Mouse (Mus musculus) heart, adult 2 months (tissue): ENCODE measurements around the gene Rnf5. TPM values are rescaled to one million over a fixed set of nuclear protein-coding genes. Genes with fewer than 3 reads are reported as not detected.

Experiments
- DNase-seq, 2 experiments: peaks; one replicate each; pipeline ENCODE4 v3.0.0; 2021
- H3K27ac ChIP-seq: fragments of 200-600 bp; 2 replicates; pipeline ENCODE4 v1.8.1; 2022
- H3K27me3 ChIP-seq: fragments of 200-500 bp; 2 replicates; pipeline ENCODE4 v1.6.1; 2012; ENCODE audit warnings: mild to moderate bottlenecking, low read length, inconsistent platforms, mixed read lengths; ENCODE audit not compliant: control insufficient read depth, insufficient read depth
- H3K36me3 ChIP-seq: fragments of 200-500 bp; 2 replicates; pipeline ENCODE4 v1.6.1; 2012; ENCODE audit warnings: low read length, inconsistent platforms; ENCODE audit not compliant: control insufficient read depth, insufficient read depth
- H3K4me1 ChIP-seq: fragments of 200-500 bp; 2 replicates; pipeline ENCODE4 v1.6.1; 2011; ENCODE audit warnings: low read length; ENCODE audit not compliant: control insufficient read depth, insufficient read depth
- H3K4me3 ChIP-seq: fragments of 200-600 bp; 2 replicates; pipeline ENCODE4 v1.8.1; 2022
- H3K79me2 ChIP-seq: fragments of 200-500 bp; replicated peaks from 2 replicates; pipeline ENCODE4 v1.6.1; 2012; ENCODE audit warnings: mild to moderate bottlenecking, inconsistent platforms, low read length, moderate library complexity, mixed read lengths; ENCODE audit not compliant: control insufficient read depth, insufficient read depth
- H3K9ac ChIP-seq: fragments of 200-500 bp; 2 replicates; pipeline ENCODE4 v1.6.1; 2012; ENCODE audit warnings: low read depth, mild to moderate bottlenecking, control low read depth, inconsistent platforms, low read length, mixed read lengths
- CTCF ChIP-seq: fragments of 200-600 bp; IDR thresholded peaks from 2 replicates; pipeline ENCODE4 v1.8.1; 2022; ENCODE audit warnings: antibody characterized with exemption, mild to moderate bottlenecking, moderate library complexity
- EP300 ChIP-seq: fragments of 200-500 bp; IDR thresholded peaks from 2 replicates; pipeline ENCODE4 v1.6.1; 2011; ENCODE audit warnings: low read depth, low read length, control low read depth; ENCODE audit not compliant: insufficient read depth
- POLR2A ChIP-seq: fragments of 200-500 bp; IDR thresholded peaks from 2 replicates; pipeline ENCODE4 v1.6.1; 2011; ENCODE audit warnings: mild to moderate bottlenecking, low read depth, low read length, control low read depth; ENCODE audit not compliant: insufficient read depth
- WGBS: fragments of 180-500 bp; shearing (Covaris S2); methylation state at CpG from one replicate; pipeline ENCODE4 v1.1.7; 2018; 5-methylcytosine and 5-hydroxymethylcytosine counted together
- intact Hi-C: fragments of 180-260 bp; cut with DNase I; formaldehyde crosslinking; loops from one replicate; pipeline ENCODE4 v1.15.1; 2025
- polyA plus RNA-seq: library from polyadenylated mRNA; depleted of rRNA; stranded (reverse); fragments of >200 nt; gene quantifications from 2 replicates; pipeline ENCODE4 v1.2.3, GENCODE M21; 2012
- total RNA-seq, 2 experiments: library from RNA; stranded (reverse); gene quantifications; 2 replicates each; pipeline ENCODE4 v1.2.3; 2021

Gene Rnf5
- total and polyA plus RNA-seq, 3 experiments = 37.6 to 71.7 (median 40.4) TPM

GRCm38 (mm10) chr17:34568421-34568820 lies 35.1 kb downstream of the Rnf5 start:
- intact Hi-C loops = no loop called here
- no peak overlapping the region for H3K27ac ChIP-seq
- DNase-seq = no peak
- no peaks in the 10 kb centered on the region for H3K27me3 ChIP-seq
- H3K9ac ChIP-seq = no peak overlapping the region
- peaks cover 1% of the 10 kb centered on the region for H3K4me1 ChIP-seq
- H3K4me3 ChIP-seq = no peak overlapping the region
- H3K36me3 ChIP-seq = no peaks in the 10 kb centered on the region
- TF ChIP-seq POLR2A (no peak), CTCF (no peak), EP300 (no peak)
- H3K79me2 ChIP-seq = no peaks in the 10 kb centered on the region
- WGBS = 82% methylated on average over 13 of the region's 13 CpGs

- TF ChIP-seq EP300 (no peak), POLR2A (no peak)
- DNase-seq = no peak
- Histone ChIP-seq H3K4me1 (peaks cover 1% of the 10 kb centered on the region), H3K36me3 (no peaks in the 10 kb centered on the region), H3K27me3 (no peaks in the 10 kb centered on the region), H3K79me2 (no peaks in the 10 kb centered on the region), H3K27ac (no peak overlapping the region), H3K4me3 (no peak overlapping the region), H3K9ac (no peak overlapping the region)
- 69% methylated on average over 9 of the region's 9 CpGs for WGBS
- intact Hi-C loops = loop anchor here (2.0 kb wide), 1 partner anchor 13 kb away; no protein-coding TSS in a partner anchor
Observed at GRCm38 (mm10) chr17:34567311-34567710, 36.2 kb downstream of the Rnf5 start.

GRCm38 (mm10) chr17:34564796-34565195 lies 38.7 kb downstream of the Rnf5 start:
- Histone ChIP-seq H3K27me3 (no peaks in the 10 kb centered on the region), H3K27ac (peak overlapping the region; percentile 97), H3K36me3 (no peaks in the 10 kb centered on the region), H3K79me2 (no peaks in the 10 kb centered on the region), H3K9ac (peak overlapping the region; percentile 71), H3K4me1 (peaks cover 3% of the 10 kb centered on the region), H3K4me3 (peak overlapping the region; percentile 60)
- peak; percentile 64 to 80 for DNase-seq
- WGBS = 24% methylated on average over 3 of the region's 3 CpGs
- intact Hi-C loops = loop anchor here (1.0 to 2.0 kb wide), 2 partner anchors 39 to 62 kb away; partner anchors contain the start of gene Rnf5
- TF ChIP-seq EP300 (peak; percentile 93), CTCF (no peak), POLR2A (peak; percentile 92)

GRCm38 (mm10) chr17:34564003-34564421 lies 39.5 kb downstream of the Rnf5 start, which contains the start of gene Notch4:
TSS of gene Notch4 (plus strand) at chr17:34564268.
- Histone ChIP-seq H3K4me3 (peak within 1 kb of the TSS; percentile 60), H3K27ac (peak within 1 kb of the TSS; percentile 97), H3K27me3 (no peaks in the 10 kb centered on the region), H3K79me2 (no peaks in the 10 kb centered on the region), H3K36me3 (no peaks in the 10 kb centered on the region), H3K9ac (peak within 1 kb of the TSS; percentile 71), H3K4me1 (peaks cover 3% of the 10 kb centered on the region)
- peak; percentile 73 to 79 for DNase-seq
- WGBS = 15% methylated on average over 6 of the region's 6 CpGs
- intact Hi-C loops = loop anchor here (2.0 kb wide), 1 partner anchor 63 kb away; no protein-coding TSS in a partner anchor
- TF ChIP-seq CTCF = peak; percentile 24; the same call in 1 of the 2 replicates
- TF ChIP-seq EP300 = peak; percentile 95
- peak; percentile 91 for TF ChIP-seq POLR2A

GRCm38 (mm10) chr17:34563354-34563753 lies 40.1 kb downstream of the Rnf5 start:
- Histone ChIP-seq H3K4me3 (no peak overlapping the region), H3K36me3 (no peaks in the 10 kb centered on the region), H3K27ac (peak overlapping the region; percentile 97), H3K79me2 (no peaks in the 10 kb centered on the region), H3K9ac (no peak overlapping the region), H3K27me3 (no peaks in the 10 kb centered on the region), H3K4me1 (peaks cover 3% of the 10 kb centered on the region)
- TF ChIP-seq POLR2A = no peak
- TF ChIP-seq CTCF = no peak
- TF ChIP-seq EP300 = no peak
- no peak for DNase-seq
- intact Hi-C loops = no loop called here
- WGBS = 56% methylated on average over 11 of the region's 11 CpGs

GRCm38 (mm10) chr17:34562595-34562994 lies 40.9 kb downstream of the Rnf5 start:
- no peaks in the 10 kb centered on the region for H3K79me2 ChIP-seq
- H3K4me1 ChIP-seq = peaks cover 3% of the 10 kb centered on the region
- H3K27ac ChIP-seq = 0 out of 2 replicates have a peak overlapping the region, but pooled peaks have one; percentile 97
- no peaks in the 10 kb centered on the region for H3K36me3 ChIP-seq
- WGBS = 60% methylated on average over 3 of the region's 3 CpGs
- DNase-seq = no peak
- intact Hi-C loops = no loop called here
- H3K9ac ChIP-seq = no peak overlapping the region
- TF ChIP-seq POLR2A = no peak
- no peak for TF ChIP-seq EP300
- TF ChIP-seq CTCF = no peak
- no peak overlapping the region for H3K4me3 ChIP-seq
- no peaks in the 10 kb centered on the region for H3K27me3 ChIP-seq
